Mouse (Mus musculus): ENCODE results near the gene Ccdc9b. TPM values are rescaled to one million over a fixed set of nuclear protein-coding genes. Genes with fewer than 3 reads are reported as not detected.
A peak's percentile ranks its signal among the peaks of the same experiment; 100 is the strongest.

The Ccdc9b gene
- polyA plus RNA-seq, 2 experiments = 0.04 to 0.39 TPM

- H3K4me2 ChIP-seq (ENCODE audit: low read depth) = no peak overlapping the region
- H3K27ac ChIP-seq = no peak overlapping the region
- H3K36me3 ChIP-seq (replicated peaks; ENCODE audit: control insufficient read depth, insufficient read depth, low read depth) = no peaks in the 10 kb centered on the region
- TF ChIP-seq CTCF (IDR thresholded peaks at IDR 0.05; ENCODE audit: low read depth) = no peak
- peaks cover 21 to 32% of the 10 kb centered on the region in 2 experiments for H3K4me1 ChIP-seq (replicated peaks; ENCODE audit: control insufficient read depth in 2 of 2, insufficient read depth in 2 of 2, low read length in 1 of 2)
- H3K4me3 ChIP-seq (ENCODE audit: insufficient read depth in 1 of 2, low read depth in 2 of 2, low read length in 2 of 2) = no peak overlapping the region
- 62% methylated on average over 8 of the region's 8 CpGs for WGBS (ENCODE audit: insufficient replicate concordance)
- DNase-seq (ENCODE audit: low read depth in 3 of 3, low spot score in 3 of 3) (no peak), ATAC-seq (ENCODE audit: insufficient read depth) (no peak)
- no peak overlapping the region for H3K9ac ChIP-seq (replicated peaks)
- no peaks in the 10 kb centered on the region for H3K9me3 ChIP-seq (ENCODE audit: control insufficient read depth, low read length)
- H3K27me3 ChIP-seq (ENCODE audit: control insufficient read depth, insufficient read depth, low read length) = no peaks in the 10 kb centered on the region
Observed at GRCm38 (mm10) chr2:118750476-118750875, 12.0 kb downstream of the Ccdc9b start.

- TF ChIP-seq CTCF (IDR thresholded peaks at IDR 0.05; ENCODE audit: low read depth) (no peak), EP300 (IDR thresholded peaks at IDR 0.05; ENCODE audit: low read depth) (no peak)
- Histone ChIP-seq H3K4me2 (ENCODE audit: low read depth) (no peak overlapping the region), H3K27ac (no peak overlapping the region), H3K4me3 (ENCODE audit: insufficient read depth in 1 of 2, low read depth in 2 of 2, low read length in 2 of 2) (no peak overlapping the region), H3K4me1 (replicated peaks; ENCODE audit: control insufficient read depth in 2 of 2, insufficient read depth in 2 of 2, low read length in 1 of 2) (peaks cover 28 to 41% of the 10 kb centered on the region in 2 experiments), H3K36me3 (replicated peaks; ENCODE audit: control insufficient read depth, insufficient read depth, low read depth) (no peaks in the 10 kb centered on the region), H3K9ac (replicated peaks) (no peak overlapping the region), H3K9me3 (ENCODE audit: control insufficient read depth, low read length) (no peaks in the 10 kb centered on the region), H3K27me3 (ENCODE audit: control insufficient read depth, insufficient read depth, low read length) (peaks cover 4% of the 10 kb centered on the region)
- no peak for DNase-seq (ENCODE audit: low read depth in 3 of 3, low spot score in 3 of 3)
- ATAC-seq (ENCODE audit: insufficient read depth) = no peak
- WGBS (ENCODE audit: insufficient replicate concordance) = 68% methylated on average over 10 of the region's 10 CpGs
Observed at GRCm38 (mm10) chr2:118749341-118749884, 13.0 kb downstream of the Ccdc9b start.

- H3K4me3 ChIP-seq (ENCODE audit: insufficient read depth in 1 of 2, low read depth in 2 of 2, low read length in 2 of 2) = peak overlapping the region; percentile 78 to 88
- H3K27ac ChIP-seq = no peak overlapping the region
- H3K36me3 ChIP-seq (replicated peaks; ENCODE audit: control insufficient read depth, insufficient read depth, low read depth) = no peaks in the 10 kb centered on the region
- peaks cover 5% of the 10 kb centered on the region for H3K27me3 ChIP-seq (ENCODE audit: control insufficient read depth, insufficient read depth, low read length)
- ATAC-seq (ENCODE audit: insufficient read depth) (no peak), DNase-seq (ENCODE audit: low read depth in 3 of 3, low spot score in 3 of 3) (no peak)
- TF ChIP-seq EP300 (IDR thresholded peaks at IDR 0.05; ENCODE audit: low read depth) (no peak), CTCF (IDR thresholded peaks at IDR 0.05; ENCODE audit: low read depth) (no peak)
- peak overlapping the region; percentile 91 for H3K9ac ChIP-seq (replicated peaks)
- peaks cover 22 to 37% of the 10 kb centered on the region in 2 experiments for H3K4me1 ChIP-seq (replicated peaks; ENCODE audit: control insufficient read depth in 2 of 2, insufficient read depth in 2 of 2, low read length in 1 of 2)
- peak overlapping the region; percentile 80 for H3K4me2 ChIP-seq (ENCODE audit: low read depth)
- no peaks in the 10 kb centered on the region for H3K9me3 ChIP-seq (ENCODE audit: control insufficient read depth, low read length)
- 34% methylated on average over 10 of the region's 10 CpGs for WGBS (ENCODE audit: insufficient replicate concordance)
Observed at GRCm38 (mm10) chr2:118747301-118747960, 15.0 kb downstream of the Ccdc9b start.

- under 1% methylated on average over 112 of the region's 113 CpGs for WGBS (ENCODE audit: insufficient replicate concordance)
- Histone ChIP-seq H3K9ac (replicated peaks) (peak overlapping the region; percentile 91), H3K4me1 (replicated peaks; ENCODE audit: control insufficient read depth in 2 of 2, insufficient read depth in 2 of 2, low read length in 1 of 2) (peaks cover 12 to 25% of the 10 kb centered on the region in 2 experiments), H3K4me2 (ENCODE audit: low read depth) (peak overlapping the region; percentile 80), H3K36me3 (replicated peaks; ENCODE audit: control insufficient read depth, insufficient read depth, low read depth) (no peaks in the 10 kb centered on the region), H3K9me3 (ENCODE audit: control insufficient read depth, low read length) (no peaks in the 10 kb centered on the region), H3K4me3 (ENCODE audit: insufficient read depth in 1 of 2, low read depth in 2 of 2, low read length in 2 of 2) (peak overlapping the region; percentile 78 to 88), H3K27ac (no peak overlapping the region), H3K27me3 (ENCODE audit: control insufficient read depth, insufficient read depth, low read length) (peaks cover 5% of the 10 kb centered on the region)
- TF ChIP-seq EP300 (IDR thresholded peaks at IDR 0.05; ENCODE audit: low read depth) (no peak), CTCF (IDR thresholded peaks at IDR 0.05; ENCODE audit: low read depth) (no peak)
- no peak for DNase-seq (ENCODE audit: low read depth in 3 of 3, low spot score in 3 of 3)
- ATAC-seq (ENCODE audit: insufficient read depth) = peak; percentile 57
Observed at GRCm38 (mm10) chr2:118745915-118746901, 16.3 kb downstream of the Ccdc9b start.

All from liver, embryonic 14.5 days (tissue).